ENCODE assay signal across 22 mouse cellular contexts in genomic region chr8:48896687-48897086, GRCm38 (mm10). TPM values are rescaled to one million over a fixed set of nuclear protein-coding genes. Genes with fewer than 3 reads are reported as not detected.
"Had no signal": no experiment of that assay in that cellular context is flagged by ENCODE, and none has a peak within 500 bp of the region (broad histone marks: within the 10 kb centered on the region; RNA-seq: fewer than 3 reads in every experiment).

No protein-coding gene starts in this region.

- H3K9ac ChIP-seq: liver, embryonic 13.5 days; liver, embryonic 15.5 days; liver, postnatal 0 days; lung, embryonic 15.5 days; neural tube, embryonic 12.5 days; stomach, embryonic 15.5 days had no signal

- H3K27me3 ChIP-seq: liver, embryonic 13.5 days; liver, embryonic 15.5 days; lung, embryonic 15.5 days; megakaryocyte, embryonic 14.5 days; neural tube, embryonic 12.5 days; stomach, embryonic 15.5 days had no signal

- H3K9me3 ChIP-seq: liver, embryonic 13.5 days; liver, embryonic 15.5 days; lung, embryonic 15.5 days; neural tube, embryonic 12.5 days; stomach, embryonic 15.5 days had no signal

- ATAC-seq: liver, postnatal 0 days; lung, postnatal 0 days had no signal

- H3K4me3 ChIP-seq: liver, embryonic 13.5 days; liver, embryonic 15.5 days; lung, embryonic 15.5 days; megakaryocyte, embryonic 14.5 days; neural tube, embryonic 12.5 days; stomach, embryonic 15.5 days had no signal

- DNase-seq: liver; liver, embryonic 13.5 days; liver, postnatal 0 days; lung, adult 2 months; lung, postnatal 14 days; lung, postnatal 36 days; right cerebral cortex, postnatal 14 days; thymus, adult 2 months; thymus, postnatal 25 days; thymus, postnatal 4 days had no signal

- H3K27ac ChIP-seq: liver, embryonic 13.5 days; liver, embryonic 15.5 days; lung, embryonic 15.5 days; macrophage; neural tube, embryonic 12.5 days; stomach, embryonic 15.5 days; stomach, postnatal 0 days had no signal

- H3K4me2 ChIP-seq: liver, embryonic 11.5 days; liver, embryonic 13.5 days; liver, embryonic 15.5 days; lung, embryonic 15.5 days; neural tube, embryonic 12.5 days; stomach, embryonic 15.5 days had no signal

- H3K36me3 ChIP-seq: liver, embryonic 13.5 days; liver, embryonic 15.5 days; lung, embryonic 15.5 days; neural tube, embryonic 12.5 days; stomach, embryonic 15.5 days had no signal

- H3K4me1 ChIP-seq: liver, embryonic 13.5 days; liver, embryonic 15.5 days; lung, embryonic 15.5 days; megakaryocyte, embryonic 14.5 days; neural tube, embryonic 12.5 days; stomach, embryonic 15.5 days had no signal

RNA-seq across cellular contexts. Expression of gene Tenm3, which starts 52.9 kb away (rescaled TPM):
- total RNA-seq: megakaryocyte progenitor cell, adult 5-6 weeks; monocyte, adult 5-6 weeks; neutrophil, adult 5-6 weeks had no signal
- polyA plus RNA-seq: macrophage had no signal
